Mouse (Mus musculus) adrenal gland, postnatal 25 days (tissue): ENCODE measurements around the gene Emb. TPM values are rescaled to one million over a fixed set of nuclear protein-coding genes. Genes with fewer than 3 reads are reported as not detected.
A peak's percentile ranks its signal among the peaks of the same experiment; 100 is the strongest.

Source experiments
- DNase-seq: peaks from one replicate; pipeline ENCODE4 v3.0.0; 2021; ENCODE audit warnings: mixed read lengths
- total RNA-seq: library from RNA; stranded (reverse); gene quantifications from 2 replicates; pipeline ENCODE4 v1.2.3, GENCODE M21; 2021

Gene Emb
- total RNA-seq, 1 experiment from 2014 or later: 134 TPM

GRCm38 (mm10) chr13:117220501-117221321 lies 12.4 kb downstream of the Emb start, which contains the start of gene Gm17509:
Gene Gm17509 (minus strand): TSS chr13:117221075.
- DNase-seq: peak; percentile 56

GRCm38 (mm10) chr13:117223125-117223524 lies 14.8 kb downstream of the Emb start:
- DNase-seq: no peak

GRCm38 (mm10) chr13:117224901-117225300 lies 16.6 kb downstream of the Emb start:
- DNase-seq: no peak

DNA sequence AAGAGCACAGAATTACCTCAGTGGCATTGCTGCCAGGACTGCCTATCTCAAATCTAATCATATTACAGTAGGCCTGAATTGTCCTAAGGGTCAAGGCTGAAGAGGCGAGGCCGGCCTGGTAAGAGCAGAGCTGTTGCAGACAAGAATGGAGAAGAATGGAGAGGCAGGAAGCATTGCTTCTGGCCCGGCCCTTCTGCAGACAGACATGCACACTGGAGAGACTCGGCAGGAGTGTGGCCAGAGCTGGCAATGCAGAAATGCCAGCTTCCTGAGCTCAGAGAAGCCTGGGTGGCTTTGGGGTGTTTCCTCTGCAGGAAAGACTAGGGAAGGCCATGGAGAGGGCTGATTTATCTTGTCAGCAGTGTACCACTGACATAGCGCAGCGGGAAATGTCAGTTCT lies 17.2 kb downstream of the Emb start:
- peak; percentile 2 for DNase-seq

- peak; percentile 12 for DNase-seq
Measured at GRCm38 (mm10) chr13:117230371-117231110, 22.2 kb downstream of the Emb start.

DNA sequence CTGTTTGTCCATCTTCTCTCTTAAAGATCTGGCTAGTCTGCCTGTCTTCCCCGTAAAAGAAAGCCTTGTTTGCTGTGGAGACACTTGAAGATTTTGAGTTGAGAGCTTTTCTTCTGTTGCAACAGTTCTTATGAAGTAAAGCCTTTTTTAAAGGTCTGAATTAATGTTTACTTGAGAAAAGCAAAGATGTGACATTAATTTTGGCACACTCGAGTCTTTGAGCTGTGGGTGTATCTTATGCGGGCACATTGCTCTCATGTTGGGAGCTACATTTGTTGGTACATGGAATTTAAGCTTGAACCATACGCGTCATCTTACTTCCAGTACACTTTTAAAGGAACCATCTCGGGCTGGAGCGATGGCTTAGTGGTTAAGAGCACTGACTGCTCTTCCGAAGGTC lies 25.5 kb downstream of the Emb start:
- no peak for DNase-seq

DNA sequence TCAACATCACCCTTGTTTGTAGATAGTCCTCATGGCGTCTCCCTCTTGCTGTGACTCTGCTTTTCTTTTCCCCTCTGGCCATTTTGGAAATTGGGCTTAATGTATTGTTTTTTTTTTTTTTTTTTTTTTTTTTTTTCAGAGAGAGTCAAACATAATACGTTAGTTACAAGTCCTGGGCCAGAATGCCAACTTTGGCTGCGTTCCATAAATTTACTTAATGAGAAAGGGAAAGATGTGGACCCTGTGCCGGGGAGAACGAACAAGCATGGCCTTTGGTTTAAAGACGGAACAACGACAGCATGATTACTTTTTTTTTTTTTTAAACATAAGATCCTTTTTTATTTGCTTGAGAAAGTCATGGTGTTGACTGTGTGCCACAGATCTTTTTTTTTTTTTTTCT lies 26.1 kb downstream of the Emb start:
- no peak for DNase-seq

DNA sequence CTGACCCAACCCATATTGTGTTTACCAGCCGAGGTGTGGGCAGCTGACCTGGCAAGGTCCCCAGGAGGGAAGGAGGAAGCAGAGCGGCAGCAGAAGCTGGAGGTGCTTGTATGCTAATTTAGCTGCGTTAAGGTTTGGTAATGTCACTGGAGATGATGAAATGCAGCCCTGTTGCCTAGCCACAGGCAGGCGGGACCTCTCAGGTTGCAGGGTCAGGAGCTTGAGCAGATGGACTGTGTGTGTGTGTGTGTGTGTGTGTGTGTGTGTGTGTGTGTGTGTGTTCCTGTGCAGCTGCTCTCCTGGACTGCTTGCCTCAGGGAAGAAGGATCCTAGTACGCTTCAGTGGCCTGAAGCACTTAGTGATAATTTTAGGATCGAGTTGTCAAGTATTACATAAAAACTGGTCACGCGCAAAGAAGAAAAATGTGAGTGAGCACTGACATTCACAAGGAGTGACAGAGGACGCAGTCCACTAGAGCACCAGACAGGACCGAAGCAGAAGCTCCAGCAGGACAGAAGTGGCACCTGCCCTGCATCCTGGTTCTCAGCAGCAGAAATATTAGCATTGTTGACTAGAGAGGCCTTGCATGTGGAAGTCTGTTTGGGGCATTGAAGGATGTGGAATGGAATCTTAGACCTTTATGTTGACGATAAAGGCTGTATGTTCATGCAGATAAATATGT lies 27.3 kb downstream of the Emb start:
- DNase-seq: no peak

DNA sequence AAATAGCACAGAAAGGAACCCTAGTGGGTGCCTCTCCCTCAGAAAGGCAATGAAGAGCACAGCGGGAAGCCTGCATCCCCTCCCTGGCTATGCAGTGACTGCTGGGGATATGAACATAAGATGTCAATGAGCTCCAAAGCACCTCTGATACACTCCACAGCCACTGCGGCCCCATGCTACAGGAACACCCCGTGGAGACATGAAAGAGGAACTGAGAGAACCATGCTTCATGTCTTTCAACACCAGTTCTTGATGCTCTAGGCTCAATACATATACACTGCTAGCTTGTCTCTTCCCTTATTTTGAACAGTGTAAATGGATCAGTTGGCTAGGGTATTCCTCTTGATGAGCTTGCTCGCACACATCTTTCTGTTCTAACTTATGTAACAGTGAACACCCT lies 28.8 kb downstream of the Emb start:
- DNase-seq: no peak

- no peak for DNase-seq
Measured at GRCm38 (mm10) chr13:117242063-117242462, 33.7 kb downstream of the Emb start.

DNA sequence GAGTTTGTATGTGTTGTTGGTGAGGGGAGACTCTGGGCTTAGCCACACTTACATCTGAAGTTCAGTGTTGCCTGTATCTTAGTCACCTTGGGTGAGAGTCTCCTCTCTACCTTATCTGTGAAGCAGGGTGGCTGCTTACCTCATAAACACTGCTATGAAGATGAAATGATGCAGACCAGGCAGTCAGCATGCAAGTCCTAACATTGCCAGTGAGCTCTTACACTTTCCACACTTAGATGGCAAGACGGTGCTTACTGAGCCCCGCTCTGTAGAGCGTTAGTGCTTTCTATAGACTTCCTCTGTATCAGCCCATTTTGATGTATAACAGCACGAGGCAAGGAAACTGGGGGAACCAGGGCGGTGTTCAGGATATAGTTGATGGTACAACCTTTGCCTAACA lies 34.3 kb downstream of the Emb start:
- DNase-seq: no peak

DNA sequence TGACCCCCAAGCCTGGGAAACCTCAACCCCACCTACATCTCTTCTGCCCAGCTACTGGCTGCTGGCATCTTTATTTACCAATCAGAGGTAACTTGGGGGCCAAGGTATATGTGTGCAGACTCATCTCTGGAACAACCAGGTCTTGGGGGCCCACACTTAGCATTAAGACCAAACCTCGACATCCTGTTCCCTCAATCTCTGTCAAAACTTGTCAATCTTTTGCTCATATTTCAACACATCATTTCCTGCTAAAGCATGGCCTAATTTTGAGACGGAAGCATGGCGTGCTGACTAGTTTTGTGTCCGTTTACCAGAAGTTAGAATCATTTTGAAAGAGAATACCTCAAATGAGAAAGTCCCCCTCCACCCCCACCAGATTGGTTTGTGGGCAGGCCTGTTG lies 52.4 kb downstream of the Emb start:
- DNase-seq: no peak

DNA sequence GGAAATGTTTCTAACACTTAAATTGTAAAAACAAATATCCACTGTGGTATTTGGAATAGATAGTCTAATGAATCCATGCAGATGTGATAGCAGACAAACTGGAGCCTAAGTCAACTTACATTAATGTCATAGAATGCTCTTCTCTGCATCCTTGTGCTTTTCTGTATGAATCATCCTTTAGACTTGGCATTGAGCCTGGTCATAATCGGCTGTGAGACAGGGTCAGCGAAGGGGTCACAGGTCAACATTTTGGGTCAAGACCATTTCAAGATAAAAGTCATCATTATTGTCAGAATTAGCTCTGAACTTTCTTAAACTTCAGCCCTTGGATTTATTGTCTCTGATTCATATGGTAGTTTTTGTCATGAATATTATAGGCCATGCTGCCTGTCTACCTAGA lies 57.8 kb downstream of the Emb start:
- DNase-seq: peak; percentile 14

DNA sequence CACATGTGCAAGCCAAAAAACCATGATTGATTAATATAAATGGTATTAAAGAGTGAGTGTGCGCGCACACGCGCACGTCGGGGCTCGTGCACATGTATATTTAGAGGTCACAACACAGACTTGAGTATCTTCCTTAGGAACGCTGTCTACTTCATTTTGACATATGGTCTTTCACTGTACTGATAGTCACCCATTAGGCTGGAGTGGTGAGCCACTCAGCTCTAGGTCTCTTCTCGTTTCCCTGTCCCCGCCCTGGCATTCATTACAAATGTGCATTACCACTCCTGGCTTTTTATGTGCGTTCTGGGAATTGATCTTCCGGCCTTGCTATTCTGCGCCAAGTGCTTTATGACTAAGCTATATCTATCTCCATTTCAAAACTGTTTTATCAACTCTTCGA lies 59.6 kb downstream of the Emb start:
- no peak for DNase-seq

DNA sequence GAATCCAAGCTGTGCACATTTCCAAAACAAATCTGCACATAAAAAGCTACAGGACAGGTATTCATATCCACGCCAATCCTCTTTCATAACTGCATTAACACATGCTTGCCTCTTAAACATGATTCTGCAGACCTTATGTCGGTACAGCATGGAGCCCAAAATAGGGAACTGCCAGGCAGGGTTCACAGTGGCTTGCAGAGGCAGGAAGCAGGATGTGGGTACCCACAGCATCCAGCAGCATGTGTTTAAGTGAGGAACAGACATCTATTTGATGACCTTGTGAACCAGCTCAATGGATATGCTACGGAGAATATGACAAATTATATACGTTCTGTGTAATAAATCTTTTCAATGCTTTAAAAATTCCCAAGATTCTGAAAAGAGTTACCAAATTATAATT lies 75.7 kb downstream of the Emb start:
- DNase-seq: no peak

DNA sequence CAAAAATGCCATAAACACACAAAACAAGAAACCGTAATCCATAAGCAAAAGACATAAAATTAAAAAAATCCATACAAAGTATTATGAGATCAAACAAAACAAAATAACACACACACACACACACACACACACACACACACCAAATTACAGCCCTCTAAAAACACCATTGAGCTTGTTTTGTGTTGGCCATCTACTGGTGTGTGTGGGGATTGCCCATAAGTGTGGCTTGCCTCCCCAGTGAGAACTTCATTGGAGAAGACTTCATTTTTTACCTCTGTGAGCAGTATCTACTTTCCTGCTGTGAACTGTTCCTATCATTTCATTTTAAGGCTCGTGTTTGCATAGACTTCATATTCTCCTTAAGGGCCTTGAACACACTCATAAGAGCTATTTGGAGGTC lies 78.6 kb downstream of the Emb start:
- no peak for DNase-seq

- DNase-seq: no peak
Measured at GRCm38 (mm10) chr13:117287400-117287799, 79.1 kb downstream of the Emb start.

DNA sequence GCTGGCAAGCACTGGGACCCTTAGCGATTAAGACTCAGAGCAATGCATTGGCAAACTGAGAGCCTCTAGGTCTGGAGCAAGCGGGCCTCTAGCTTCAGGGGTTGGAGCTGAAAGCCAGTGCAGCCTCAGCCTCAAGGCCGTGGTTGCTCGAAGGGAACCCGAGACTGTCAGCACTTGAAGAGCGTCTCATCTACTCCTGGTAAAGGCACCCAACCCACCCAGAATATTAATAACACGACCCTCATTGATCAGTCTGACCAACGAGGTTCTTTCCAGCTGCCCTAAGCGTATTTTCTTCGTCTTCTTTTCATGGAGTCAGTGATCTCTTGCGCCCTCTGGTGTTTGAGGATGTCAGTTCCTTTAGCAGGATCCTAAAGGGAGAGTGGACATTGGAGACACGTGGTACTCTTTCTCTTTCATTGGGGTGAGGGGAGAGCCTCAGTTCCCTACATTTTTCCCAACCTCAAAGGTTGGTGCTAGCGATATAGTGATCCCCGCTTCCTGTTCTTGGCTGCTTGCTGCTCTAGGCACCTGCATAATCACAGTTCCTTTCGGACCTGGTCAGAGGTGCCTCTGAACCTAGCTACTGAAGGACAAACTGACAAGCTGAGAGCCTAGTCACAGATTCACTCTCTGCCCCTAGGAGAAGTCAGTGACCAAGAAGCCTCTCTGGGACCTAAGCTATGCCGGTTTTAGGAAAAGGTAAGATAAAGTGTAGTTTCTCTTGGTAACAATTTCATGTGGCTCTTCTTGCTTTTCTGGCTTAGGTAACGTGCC lies 81.3 kb downstream of the Emb start:
- peak; percentile 56 for DNase-seq

DNA sequence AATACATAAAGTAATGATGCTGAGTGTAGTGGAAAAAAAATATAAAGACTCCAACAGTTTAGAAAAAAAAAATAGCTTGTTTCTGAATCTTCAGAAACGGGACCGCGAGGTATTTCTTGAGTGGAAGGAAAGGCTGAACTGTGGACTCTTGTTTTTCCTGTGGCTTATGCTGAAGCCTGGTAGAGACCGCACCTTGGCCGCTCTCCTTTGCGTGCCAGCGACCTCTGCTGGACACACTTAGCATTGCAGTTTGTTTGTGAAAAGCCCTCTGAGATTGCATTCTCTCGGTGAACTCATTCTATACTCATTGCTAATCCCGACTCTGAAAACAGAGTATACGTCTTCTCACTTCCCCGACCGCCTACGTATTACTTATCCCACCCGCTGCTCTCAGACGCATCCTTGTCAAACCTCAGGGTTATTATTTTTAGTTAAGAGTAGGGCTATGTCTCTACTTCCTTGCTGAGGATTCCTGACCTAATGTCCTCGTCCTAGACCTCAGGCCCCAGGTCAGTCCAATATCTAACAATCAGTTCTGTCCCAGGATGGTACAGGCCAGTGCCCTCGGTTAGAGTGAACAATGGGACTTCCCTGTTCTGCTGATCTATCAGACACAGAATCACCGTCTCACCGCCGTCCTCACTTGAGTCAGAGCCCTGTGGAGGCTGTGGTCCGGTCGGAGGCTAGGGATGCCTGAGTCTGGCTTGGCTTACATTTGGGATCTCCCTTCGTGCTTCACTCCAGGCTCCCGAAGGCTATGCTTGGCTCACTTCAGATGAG lies 103.3 kb downstream of the Emb start:
- peak; percentile 74 for DNase-seq
